Mouse (Mus musculus): ENCODE measurements around the gene Mansc1. TPM values are rescaled to one million over a fixed set of nuclear protein-coding genes. Genes with fewer than 3 reads are reported as not detected.
"Not testable (repeated sequence)": the region's sequence is repeated elsewhere in the genome, so short reads cannot be mapped to it uniquely, and the experiment has no call there.

Mansc1 gene
- total RNA-seq (2021): 1 to 10 TPM; 2.9 to 6.3 TPM
- polyA plus RNA-seq (2012; rRNA removed): 2.6 and 3.7 TPM in 2 replicates
- long read RNA-seq, partial matches to known transcripts: 0 of 3 reads
- long read RNA-seq, other reads (novel, unspliced or antisense): 1 of 3 reads

DNA sequence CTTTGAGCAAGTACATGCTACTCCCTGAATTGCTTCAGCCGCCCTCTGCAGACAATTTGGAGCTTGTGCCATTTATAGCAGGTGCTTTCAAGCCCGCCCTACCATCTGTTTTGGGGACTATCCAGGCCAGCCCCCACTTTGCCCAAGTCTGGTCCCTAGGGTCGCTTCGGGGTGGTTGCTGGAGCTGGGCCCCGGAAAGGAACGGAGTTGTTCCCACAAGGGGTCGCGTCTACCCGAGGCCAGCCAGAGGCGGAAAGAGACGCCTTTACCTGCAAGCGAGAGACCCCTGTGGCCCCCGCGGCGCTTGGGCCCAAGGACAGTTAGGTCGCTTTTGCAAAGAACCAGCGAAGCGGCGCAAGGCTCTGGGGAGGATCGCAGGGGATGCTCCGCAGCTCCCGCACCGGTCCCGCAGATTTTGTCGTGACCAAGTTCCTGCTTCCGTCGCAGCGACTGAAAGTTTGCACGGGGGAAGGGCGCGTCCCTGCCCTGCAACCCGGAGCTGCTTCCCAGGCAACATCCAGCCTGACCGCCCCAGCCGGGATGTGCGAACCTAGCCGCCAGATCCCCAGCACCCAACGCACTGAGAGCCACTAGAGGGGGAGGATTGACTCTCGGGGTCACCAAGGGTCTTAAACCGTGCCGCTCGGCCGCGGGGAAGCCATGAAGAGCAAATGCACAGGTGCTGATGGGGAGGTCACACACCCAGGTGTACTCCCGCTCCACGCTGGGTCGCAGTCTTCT, at the start of gene Mansc1:
Gene Mansc1 (minus strand): TSS at position 542 of the 741 bp plus-strand sequence.
- peak; percentile 70 for DNase-seq

DNA sequence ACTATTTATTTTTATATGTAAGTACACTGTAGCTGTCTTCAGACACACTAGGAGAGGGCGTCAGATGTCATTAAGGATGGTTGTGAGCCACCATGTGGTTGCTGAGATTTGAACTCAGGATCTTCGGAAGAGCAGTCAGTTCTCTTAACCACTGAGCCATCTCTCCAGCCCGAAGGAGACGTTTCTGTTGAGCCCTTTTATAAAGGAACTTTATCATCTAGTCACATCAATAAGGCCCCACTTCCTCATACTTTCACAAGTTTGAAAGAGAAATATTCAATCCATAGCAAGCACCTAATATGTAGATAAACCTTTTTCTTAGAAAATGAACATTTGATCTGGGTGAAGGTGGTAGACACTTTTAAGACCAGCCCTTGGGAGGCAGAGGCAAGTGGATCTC, 47.0 kb upstream of the Mansc1 start:
- DNase-seq: not testable (repeated sequence)

DNA sequence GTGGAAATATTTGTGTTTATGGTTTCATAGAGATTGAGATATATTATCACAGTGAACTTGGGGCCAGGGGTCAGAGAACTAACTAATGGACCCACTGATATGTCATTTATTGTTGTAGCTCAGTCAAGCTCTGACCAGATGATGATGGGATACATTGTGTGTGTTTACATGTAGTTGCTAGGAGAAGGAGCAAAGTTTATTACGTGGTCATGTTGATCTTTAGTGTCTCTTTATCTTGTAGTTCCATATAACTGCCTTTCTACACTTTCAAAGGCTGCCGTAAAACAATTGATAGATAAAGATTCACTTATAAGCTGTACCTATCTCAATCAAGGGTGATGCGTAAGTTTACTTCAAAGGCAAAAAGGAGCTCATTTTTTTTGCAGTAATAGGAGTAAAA, 45.7 kb upstream of the Mansc1 start:
- DNase-seq: no peak

DNA sequence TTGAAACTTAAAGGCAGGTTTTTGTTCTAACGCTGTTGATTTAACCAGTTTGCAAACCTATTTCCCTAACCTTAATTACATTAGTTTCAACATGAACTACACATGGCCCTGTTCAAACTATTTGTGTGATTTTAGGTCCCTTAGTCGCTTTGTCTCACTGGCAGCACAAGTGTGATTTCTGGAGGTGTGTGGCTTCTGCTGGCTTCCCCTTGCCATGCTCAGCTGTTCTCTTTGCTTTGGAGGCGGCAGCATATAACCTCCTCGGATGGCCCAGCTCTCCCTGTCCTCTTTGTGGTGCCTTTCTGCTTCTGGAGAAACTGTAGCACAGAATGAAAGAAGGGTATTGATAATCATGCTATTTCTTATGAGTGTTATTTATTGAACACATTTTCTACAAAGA, 45.2 kb upstream of the Mansc1 start:
- DNase-seq: no peak

DNA sequence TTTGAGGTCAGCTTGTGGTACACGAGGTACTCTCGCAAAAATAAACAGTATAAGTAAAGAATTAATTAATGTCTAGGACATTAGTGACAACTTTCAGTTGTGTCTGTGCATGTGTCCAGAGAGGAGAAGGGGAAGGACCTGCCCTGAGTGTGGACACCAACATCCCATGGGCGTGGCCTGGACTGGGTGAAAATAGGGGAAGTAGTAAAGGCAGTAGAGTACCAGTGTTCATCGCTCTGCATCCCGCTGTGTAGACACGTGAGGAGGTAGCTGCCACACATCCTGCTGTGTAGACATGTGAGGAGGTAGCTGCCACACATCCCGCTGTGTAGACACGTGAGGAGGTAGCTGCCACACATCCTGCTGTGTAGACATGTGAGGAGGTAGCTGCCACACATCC, 41.4 kb upstream of the Mansc1 start:
- DNase-seq: not testable (repeated sequence)

DNA sequence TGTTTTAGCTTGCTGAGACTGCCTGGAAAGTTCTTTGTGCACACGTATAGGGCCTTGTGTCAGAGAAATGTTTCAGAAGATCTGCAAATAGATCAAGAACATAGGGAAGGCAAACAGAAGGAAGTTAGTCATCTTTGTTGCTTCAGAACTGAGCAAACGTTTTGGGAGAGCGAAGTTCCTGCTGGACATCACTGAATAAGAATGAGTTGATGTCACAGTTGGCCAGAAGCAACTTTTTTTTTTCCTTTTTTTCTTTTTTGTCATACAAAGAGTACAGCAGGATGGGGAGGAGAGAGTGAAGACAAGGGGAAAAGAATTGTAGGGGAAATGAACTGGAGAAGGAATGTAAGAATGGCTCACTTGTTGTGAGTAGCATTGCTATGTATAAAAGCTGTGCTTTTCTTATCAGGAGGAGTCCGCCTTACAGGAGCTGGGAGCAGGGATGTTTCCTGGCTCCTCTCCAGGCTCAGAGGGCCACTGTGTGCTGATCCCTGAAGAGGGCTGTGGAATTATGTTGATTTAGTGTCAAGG, 38.7 kb upstream of the Mansc1 start:
- peak; percentile 28 for DNase-seq

DNA sequence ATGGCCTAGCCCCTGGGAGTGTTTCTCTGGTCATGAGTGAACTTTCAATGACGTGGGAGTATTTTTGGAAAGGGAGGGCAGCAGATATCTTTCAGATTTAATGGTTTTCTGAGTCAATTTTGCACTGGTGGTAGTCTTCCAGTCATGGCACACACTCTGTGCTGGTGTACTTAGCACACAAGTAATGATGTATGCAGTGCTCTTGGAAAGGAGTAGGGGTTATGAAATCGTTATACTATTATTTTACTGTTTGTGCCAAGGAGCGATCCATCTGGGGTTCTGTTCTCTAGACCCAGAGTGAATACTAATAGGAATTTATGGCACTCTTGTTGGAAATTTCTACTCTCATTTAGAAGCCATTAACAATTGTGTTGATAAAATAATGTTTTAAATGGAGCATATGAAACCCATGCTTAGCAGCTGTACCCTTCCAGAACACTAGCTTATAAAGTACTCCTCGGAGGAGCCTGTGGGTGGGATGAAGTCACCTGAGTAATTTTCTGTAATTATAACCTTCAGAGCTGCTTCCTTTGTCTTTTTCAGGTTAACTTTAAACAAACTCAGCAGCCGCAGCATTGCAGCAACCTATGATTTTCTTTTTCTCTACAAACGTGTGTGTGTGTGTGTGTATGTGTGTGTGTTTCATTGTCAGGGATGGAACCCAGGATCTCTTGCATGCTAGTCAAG, 37.0 kb upstream of the Mansc1 start:
- DNase-seq: no peak

DNA sequence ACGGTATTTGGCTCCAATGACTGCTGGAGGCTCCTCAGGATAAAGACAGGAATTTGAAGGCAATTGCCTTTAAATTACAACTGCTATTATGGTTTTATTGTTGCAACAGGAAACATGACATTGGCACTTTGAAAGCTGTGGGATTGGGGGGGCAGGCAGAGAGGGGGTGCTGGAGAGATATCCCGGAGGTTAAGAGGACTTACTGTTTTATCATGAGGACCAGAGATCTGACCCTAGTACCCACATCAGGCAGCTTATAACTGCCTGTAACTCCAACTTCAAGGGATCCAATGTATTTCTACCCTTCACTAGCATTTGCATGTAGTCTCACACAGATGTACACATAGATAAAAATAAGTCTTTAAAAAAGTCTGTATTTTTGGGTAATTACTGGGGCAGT, 36.2 kb upstream of the Mansc1 start:
- no peak for DNase-seq

DNA sequence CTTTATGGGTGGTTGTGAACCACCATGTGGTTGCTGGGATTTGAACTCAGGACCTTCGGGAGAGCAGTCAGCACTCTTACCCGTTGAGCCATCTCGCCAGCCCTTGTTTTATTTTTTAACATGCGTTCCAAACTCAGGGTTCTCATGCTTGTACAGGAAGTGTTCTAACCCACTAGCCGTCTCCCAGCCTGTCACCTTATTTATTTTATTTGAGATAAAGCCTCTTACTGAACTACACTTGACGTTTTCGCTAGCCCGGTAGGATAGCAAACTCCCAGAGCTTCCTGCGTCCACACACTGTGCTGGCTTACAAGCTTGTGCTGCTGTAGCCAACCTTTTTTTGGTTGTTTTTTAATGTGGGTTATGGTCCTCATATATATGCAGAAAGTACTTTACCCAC, 33.5 kb upstream of the Mansc1 start:
- DNase-seq: no peak

DNA sequence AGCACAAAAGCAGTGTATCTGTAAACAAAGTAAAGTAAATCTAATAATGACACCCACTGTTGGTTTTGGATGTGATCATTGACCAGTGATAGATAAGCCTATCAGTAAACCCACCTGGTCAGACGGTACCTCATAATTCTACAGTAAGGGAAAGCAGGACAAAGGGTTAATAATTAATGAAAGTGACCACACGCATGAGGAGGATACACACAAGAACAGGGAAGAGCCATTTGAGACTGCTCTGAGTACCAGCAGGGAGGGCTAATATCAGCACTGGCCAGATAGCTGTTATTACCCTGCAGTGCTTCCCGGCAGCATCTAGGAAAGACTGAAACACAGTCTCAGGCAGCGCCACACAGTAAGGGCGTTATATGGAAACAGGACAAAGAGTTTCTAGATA, 32.3 kb upstream of the Mansc1 start:
- DNase-seq: no peak

DNA sequence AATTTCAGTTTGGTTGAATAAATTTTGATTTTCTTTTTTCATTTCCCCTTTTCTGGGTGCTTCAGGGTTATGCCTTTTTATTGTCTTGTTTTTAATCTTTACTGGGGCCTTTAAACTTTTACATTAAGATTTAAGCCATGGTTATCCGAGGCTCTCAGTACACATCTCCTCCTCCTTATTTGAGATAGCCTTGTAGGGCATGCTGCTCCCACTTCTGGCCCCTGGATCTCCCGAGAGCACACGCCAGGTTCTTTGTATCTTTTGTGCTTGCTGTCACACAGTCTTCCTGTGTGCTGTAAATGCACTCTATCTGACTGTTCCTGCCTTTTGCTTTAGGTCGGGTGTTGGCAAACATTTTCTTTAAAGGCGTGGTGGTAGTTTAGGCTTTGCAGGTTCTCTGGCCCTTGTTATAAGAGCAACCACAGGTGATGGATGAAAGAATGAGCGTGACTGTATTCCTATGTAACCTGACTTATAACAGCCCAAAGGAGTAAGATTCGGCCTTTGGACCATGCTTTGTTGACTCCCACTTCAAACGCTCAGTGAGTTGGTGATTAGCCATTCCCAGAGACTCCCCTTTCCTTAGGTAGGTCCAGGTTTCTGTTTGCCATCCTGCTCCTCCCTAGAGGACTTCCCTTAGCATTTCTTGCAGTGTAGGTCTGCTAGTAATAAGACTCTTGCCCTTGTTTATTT, 28.6 kb upstream of the Mansc1 start:
- no peak for DNase-seq

DNA sequence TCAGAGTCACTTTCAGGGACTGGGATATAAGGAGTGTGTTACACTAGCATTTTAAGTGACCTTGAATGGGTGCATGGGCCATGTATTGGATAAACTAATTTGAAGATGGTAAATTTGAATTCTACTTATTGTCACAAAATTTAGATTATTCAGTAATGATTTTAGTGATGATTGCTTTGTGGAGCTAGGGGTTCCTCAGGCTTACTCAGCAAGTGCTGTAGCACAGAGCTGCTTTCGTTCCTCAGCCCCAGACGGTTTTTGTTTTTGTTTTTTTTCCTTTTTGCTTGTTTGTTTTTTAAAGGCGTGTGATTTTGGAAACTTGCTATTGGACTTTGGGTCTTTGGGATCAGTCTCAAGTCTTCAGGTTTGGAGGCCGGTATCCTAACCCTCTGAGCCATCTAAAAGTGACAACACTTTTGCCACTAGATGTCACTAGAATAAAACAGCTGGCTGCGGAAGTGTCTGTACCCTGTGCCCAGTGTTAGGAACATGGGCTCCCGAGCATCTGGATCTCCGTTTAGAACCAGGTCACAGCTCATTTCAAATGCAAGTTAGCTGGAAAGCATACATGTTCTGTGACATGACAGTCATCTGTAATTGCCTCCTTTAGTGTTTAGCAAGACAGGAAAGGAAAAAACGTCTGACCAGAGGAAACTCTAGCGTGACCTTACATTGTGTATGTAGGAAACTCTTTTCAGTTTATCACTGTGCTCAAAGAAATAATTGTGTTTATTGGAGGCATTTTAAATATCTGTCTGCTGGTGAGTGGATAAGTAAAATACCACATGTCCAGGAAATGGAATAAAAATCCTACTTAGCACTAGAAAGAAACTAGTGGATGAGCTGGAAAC, 27.0 kb upstream of the Mansc1 start:
- peak; percentile 65 for DNase-seq

DNA sequence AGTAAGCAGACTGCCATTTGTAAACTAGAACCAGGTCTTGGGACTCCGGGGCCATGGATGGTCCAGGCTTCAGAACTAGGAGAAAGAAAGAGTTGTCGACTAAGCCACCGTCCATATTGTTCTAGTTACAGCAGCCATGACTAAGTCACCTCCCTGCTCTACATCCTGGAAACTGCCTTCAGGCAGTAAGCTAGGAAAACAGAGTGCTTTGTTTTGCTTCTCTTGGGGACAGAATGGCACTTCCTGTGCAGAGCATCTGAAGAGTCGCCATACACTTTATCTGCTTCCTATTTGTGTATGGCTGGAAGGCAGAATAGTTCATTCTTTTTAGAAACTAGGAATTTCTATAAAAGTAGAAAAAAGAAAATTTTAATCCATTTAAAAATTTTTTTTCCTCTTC, 24.2 kb upstream of the Mansc1 start:
- DNase-seq: no peak

DNA sequence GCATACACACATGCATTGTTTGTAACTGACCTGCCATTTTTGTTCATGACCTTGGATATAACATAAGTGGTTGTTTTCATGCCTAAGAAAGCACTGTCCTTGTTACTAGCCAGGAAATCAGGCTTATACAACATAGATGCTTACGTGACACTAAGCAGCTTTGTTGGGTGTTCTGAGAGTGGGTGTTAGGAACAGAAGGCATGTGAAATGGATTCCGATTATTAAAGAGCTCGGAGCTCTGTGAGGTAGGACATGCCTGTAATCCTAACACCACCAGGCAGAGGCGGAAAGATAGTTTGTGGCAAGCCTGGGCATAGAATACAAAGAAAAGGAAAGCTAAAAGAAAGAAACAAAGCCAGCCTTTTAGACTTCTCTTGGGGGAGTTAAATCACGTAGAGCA, 16.1 kb upstream of the Mansc1 start:
- no peak for DNase-seq

DNA sequence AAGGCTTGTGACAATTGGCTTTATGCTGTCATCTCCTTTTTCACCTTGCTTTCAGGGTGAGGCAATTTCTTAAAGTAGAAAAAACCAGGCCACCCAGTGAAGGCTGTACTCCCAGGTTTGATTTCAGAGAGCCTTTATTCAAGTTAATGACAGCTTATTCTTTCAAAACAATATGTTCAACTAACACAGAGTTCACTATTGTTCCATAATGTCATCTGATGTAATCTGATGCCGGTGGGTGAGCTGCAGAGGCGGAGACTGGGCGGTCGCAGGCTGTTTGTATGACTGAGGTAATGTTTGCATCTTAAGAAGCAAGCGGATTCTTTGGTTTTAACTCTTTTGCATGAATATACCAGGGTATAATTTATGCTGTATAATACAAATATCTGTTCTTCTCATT, 15.3 kb upstream of the Mansc1 start:
- DNase-seq: no peak

DNA sequence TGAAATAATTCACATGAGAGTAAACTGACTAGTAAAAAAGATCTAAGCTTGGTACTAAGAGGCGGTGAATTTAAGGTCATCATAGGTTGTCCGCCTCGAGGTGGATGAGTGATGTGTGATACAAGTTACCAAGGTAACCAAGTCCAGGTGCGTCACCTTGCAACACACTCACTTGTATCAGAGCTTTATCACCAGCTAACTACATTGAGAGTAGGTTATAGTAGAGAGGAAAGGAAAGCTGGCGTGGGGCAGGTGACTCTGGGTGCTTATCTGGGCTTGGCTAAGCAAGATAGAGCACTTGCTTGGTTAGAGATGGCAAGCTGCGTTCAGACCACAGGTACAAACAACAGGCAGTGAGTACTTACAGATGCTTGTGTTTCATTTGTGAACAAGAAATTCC, 14.5 kb upstream of the Mansc1 start:
- DNase-seq: no peak

DNA sequence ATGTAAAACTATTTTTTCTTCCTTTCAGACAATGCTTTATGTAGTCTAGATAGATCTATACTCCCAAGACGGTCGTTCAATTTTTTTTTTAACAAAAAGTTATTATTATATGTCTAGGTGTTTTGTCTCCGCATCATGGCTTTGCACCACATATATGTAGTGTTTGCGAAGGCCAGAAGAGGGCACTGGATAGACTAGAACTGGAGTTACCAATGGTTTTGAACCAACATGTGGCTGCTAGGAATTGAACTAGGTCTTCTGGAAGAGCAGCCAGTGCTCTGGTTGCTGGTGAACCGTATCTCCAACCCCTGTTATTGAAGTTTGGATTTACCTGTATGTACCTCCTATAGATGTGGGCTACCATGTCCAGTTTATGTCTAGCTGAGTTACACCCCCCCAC, 11.0 kb upstream of the Mansc1 start:
- DNase-seq: no peak

DNA sequence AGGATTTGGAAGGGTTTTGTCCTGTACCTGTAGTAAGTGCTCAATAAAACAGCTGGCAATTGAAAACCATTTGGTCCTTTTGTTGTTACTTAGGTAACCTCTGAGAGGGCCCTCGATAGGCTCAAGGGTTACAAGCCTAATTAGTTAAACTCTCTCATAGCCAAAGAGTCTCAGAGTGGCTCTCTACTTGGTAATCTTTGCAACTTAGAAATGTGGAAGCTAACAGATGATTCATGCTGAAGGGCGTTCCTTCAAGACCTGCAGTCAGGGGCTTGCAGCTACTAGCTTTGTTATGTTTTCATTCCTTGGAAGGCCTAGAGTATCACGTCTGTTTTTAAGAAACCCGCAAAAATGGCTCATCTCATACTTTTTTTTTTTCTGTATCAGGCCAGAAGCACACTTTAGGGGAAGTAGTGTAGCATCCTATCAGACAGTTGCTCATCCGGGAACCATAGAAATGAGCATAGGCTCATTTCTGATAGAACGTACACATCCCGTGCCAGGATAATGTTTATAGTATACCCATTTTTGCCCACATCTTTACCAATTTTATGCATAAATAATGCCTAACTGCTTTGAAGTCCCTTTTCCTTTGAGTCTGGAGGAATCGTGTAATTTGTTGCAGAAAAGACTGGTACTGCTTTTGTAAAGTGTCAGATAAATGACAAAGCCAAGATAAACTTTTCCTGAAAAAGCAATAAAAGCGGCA, 9.6 kb upstream of the Mansc1 start:
- no peak for DNase-seq

DNA sequence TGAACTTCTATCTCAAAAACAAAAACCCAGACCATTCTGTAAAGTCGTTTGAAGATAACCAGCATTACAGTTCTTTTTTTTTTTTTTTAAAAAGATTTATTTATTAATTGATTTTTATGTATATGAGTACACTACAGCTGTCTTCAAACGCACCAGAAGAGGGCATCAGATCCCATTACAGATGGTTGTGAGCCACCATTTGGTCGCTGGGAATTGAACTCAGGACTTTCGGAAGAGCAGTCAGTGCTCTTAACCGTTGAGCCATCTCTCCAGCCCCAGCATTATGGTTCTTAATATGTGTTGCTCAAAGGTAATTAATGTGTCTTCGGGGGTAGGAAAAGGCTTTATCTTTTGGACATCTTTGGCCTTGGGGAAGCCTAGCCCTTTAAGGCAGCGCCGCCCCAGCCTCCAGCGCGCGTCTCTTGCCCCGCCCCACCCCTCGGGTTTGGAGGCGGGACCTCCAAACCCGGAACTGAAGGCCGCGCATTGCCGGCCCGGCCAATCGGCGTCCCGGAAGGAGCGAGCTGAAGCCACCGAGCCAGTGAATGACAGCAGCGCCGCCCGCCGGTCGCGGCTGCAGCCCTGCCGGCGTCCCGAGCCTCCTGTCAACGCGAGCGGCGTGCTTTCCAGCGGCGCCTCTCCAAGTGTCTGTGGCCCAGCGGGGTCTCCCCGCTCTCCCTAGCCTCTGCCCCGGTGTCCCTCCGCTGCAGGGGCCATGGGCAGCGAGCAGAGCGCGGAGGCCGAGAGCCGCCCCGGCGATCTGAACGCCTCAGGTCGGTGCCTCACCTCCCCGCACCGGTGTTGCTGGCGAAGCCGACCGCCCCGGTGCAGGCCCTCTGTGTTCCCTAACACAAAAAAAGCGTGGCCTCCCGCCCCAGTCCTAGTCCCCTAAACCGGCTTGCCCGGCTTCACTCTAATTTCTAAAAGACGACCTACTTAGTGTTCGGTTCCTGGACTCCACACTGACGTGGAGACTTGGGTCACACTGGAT, 8.5 kb upstream of the Mansc1 start:
- DNase-seq: peak; percentile 95

DNA sequence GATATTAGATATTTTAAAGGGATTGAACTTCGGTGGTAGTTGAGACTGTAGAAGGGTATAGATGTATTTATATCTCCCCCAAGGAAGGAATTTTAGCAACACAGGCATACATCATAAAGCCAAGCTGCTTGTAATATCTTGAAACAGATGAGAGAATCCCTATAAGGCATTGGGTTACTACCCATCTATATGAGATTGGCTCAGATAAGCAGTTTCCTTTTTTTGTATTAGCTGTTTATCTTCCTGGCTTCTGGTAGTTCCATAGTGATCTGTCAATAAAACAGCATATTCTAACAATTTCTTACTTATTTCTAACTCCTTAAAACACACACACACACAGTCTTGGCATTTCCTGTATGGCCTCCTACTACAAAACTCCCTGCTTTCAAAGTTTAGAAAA, 7.6 kb upstream of the Mansc1 start:
- no peak for DNase-seq
